Mouse (Mus musculus) spleen, adult 10 weeks (tissue): ENCODE measurements around the gene Pla2g2d. TPM values are rescaled to one million over a fixed set of nuclear protein-coding genes. Genes with fewer than 3 reads are reported as not detected.

Experiments used
- polyA plus RNA-seq: library from polyadenylated mRNA; stranded (reverse); fragments of 350-450 nt; fragmentation: Illumina TruSeq; extraction: RNeasy Lipid Tissue Mini Kit (QIAGEN cat#74804); gene quantifications from one replicate; pipeline ENCODE4 v1.2.3, GENCODE M21; 2015; ENCODE audit warnings: low replicate concordance; ENCODE audit not compliant: insufficient read depth

Pla2g2d gene
- polyA plus RNA-seq, result 155 TPM

GRCm38 (mm10) chr4:138775435-138775834 is at the start of gene Pla2g2d:
Gene Pla2g2d, plus strand, starts transcription at chr4:138775735.

GRCm38 (mm10) chr4:138737031-138737430 is 38.5 kb upstream of the Pla2g2d start, which contains the start of gene Ubxn10:
Gene Ubxn10, minus strand, starts transcription at chr4:138737167.

GRCm38 (mm10) chr4:138757416-138757815 is 18.1 kb upstream of the Pla2g2d start, which contains the start of gene Pla2g2f:
Gene Pla2g2f, minus strand, starts transcription at chr4:138757626.

Other genes with a start within 250 kb of the Pla2g2d start
- gene Vwa5b1, start 139.9 kb upstream of the Pla2g2d start, polyA plus RNA-seq, result not detected
- gene Pla2g2c, start 50.9 kb upstream of the Pla2g2d start, polyA plus RNA-seq, result not detected
- 0.10 TPM for gene Ubxn10, start 38.6 kb upstream of the Pla2g2d start, polyA plus RNA-seq
- 1.2 TPM for gene Pla2g2f, start 18.1 kb upstream of the Pla2g2d start, polyA plus RNA-seq
- 33.7 TPM for gene Pla2g5, start 87.7 kb downstream of the Pla2g2d start, polyA plus RNA-seq
- gene Gm13030, start 98.2 kb downstream of the Pla2g2d start, polyA plus RNA-seq, result not detected
- not detected for gene Pla2g2e, start 102.2 kb downstream of the Pla2g2d start, polyA plus RNA-seq
- gene Otud3, start 138.2 kb downstream of the Pla2g2d start, polyA plus RNA-seq, result 3.7 TPM
- not detected for gene Rnf186, start 191.4 kb downstream of the Pla2g2d start, polyA plus RNA-seq
- gene Tmco4, start 197.2 kb downstream of the Pla2g2d start, polyA plus RNA-seq, result 18.5 TPM